Mouse (Mus musculus) C2C12 (cell line): Measurements from ENCODE around the gene Cdca4.

ENCODE experiments used
- CTCF ChIP-seq: IDR thresholded peaks from one replicate; pipeline ENCODE4 v1.5.1; 2011; ENCODE audit not compliant: control insufficient read depth, insufficient read depth, insufficient read length
- MAX ChIP-seq: IDR thresholded peaks from one replicate; pipeline ENCODE4 v1.6.1; 2011; ENCODE audit warnings: mild to moderate bottlenecking, control low read depth
- MYOD1 ChIP-seq: IDR thresholded peaks from one replicate; pipeline ENCODE4 v1.6.1; 2011; ENCODE audit warnings: low read depth; ENCODE audit not compliant: control insufficient read depth, insufficient read length

DNA sequence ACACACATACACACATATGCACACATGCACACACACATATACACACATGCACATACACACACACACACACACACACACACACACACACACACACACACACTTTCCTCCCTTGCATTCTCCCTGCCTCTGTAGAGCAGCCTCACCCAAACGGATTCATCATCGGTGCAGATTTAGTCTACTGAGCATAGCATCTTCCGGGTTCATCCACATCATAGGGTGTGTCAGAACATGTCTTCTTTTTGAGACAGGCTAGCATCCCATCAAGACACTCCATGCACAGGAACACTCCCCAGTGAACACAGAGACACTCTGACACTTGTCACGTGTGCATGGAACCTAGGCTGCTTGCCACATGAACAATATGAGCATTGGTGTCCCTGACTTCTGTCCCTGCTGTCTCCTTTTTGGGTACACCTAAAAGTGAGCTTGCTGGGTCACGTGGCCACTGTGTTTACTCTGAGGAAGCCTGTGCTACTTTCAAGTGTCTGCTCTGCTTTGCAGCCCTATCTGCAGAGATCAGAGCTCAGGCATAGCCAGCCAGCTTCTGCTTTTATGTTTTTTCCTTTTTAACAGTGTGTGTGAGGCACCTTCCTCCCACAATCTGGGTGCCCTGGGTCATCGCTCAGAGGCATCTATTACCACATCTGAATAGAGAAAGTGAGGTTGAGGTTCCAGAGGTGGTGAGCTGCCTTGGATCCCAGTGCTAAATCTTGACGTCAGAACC is 25.5 kb upstream of the Cdca4 start:
- TF ChIP-seq CTCF = no peak
- no peak for TF ChIP-seq MYOD1
- no peak for TF ChIP-seq MAX
